Mouse (Mus musculus): ENCODE measurements around the gene 1700034I23Rik. TPM values are rescaled to one million over a fixed set of nuclear protein-coding genes. Genes with fewer than 3 reads are reported as not detected.
"Not testable (repeated sequence)": the region's sequence is repeated elsewhere in the genome, so short reads cannot be mapped to it uniquely, and the experiment has no call there.

The 1700034I23Rik gene
- polyA plus RNA-seq, 1 experiment from 2014 or later, result not detected

- not testable (repeated sequence) for H3K27ac ChIP-seq (replicated peaks; ENCODE audit: low read depth, low read length); H3K27me3 ChIP-seq (ENCODE audit: control insufficient read depth, insufficient read depth, low read length); H3K9me3 ChIP-seq (replicated peaks; ENCODE audit: control insufficient read depth, low read length); H3K4me1 ChIP-seq (ENCODE audit: control insufficient read depth, insufficient read depth, low read length); H3K36me3 ChIP-seq (replicated peaks; ENCODE audit: control insufficient read depth, insufficient read depth, low read depth, low read length); DNase-seq (ENCODE audit: low spot score); ATAC-seq (replicated peaks; ENCODE audit: insufficient number of reproducible peaks, low FRiP score, low TSS enrichment, low read depth)
- peak overlapping the region; percentile 68 for H3K4me2 ChIP-seq (ENCODE audit: low read depth, low read length)
- H3K4me3 ChIP-seq (ENCODE audit: low read depth, low read length), result peak overlapping the region; percentile 45
- WGBS, result 1% methylated on average over 15 of the region's 24 CpGs
- H3K9ac ChIP-seq (replicated peaks; ENCODE audit: low read length), result peak overlapping the region; percentile 51
Measured at GRCm38 (mm10) chr3:40894336-40894735, 8.0 kb downstream of the 1700034I23Rik start.

DNA sequence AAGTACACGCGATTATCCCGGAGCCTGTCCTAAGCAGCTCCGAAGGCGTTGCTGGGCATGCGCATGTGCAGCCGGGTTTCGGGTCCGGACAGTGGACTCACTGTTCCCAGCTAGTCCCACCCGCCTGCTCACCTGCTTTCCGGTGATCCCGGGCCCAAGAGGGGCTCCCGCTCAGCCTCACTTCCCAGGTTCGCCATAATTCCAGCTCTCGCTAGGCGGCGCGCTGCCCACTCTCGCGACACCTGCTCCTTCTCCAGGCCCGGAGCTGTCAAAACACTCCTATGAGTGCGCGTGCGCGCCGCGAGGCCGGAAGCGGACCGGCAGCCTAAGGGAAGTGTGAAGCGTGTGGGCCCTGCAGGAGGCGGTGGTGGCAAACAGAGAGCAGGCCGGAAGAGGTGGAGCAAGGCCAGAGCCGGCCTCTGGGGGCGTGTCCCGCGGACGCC, 8.5 kb downstream of the 1700034I23Rik start:
- Histone ChIP-seq H3K4me2 (ENCODE audit: low read depth, low read length) (peak overlapping the region; percentile 22; the same call in 1 of the 2 replicates), H3K4me3 (ENCODE audit: low read depth, low read length) (peak overlapping the region; percentile 45), H3K9ac (replicated peaks; ENCODE audit: low read length) (peak overlapping the region; percentile 10)
- not testable (repeated sequence) for H3K4me1 ChIP-seq (ENCODE audit: control insufficient read depth, insufficient read depth, low read length); H3K27me3 ChIP-seq (ENCODE audit: control insufficient read depth, insufficient read depth, low read length); H3K27ac ChIP-seq (replicated peaks; ENCODE audit: low read depth, low read length); H3K9me3 ChIP-seq (replicated peaks; ENCODE audit: control insufficient read depth, low read length); H3K36me3 ChIP-seq (replicated peaks; ENCODE audit: control insufficient read depth, insufficient read depth, low read depth, low read length)
- under 1% methylated on average over 34 of the region's 38 CpGs for WGBS
- DNase-seq (ENCODE audit: low spot score), result peak; percentile 94
- ATAC-seq (replicated peaks; ENCODE audit: insufficient number of reproducible peaks, low FRiP score, low TSS enrichment, low read depth), result peak; percentile 100

GRCm38 (mm10) chr3:40853123-40853738, 49.1 kb downstream of the 1700034I23Rik start:
- DNase-seq (ENCODE audit: low spot score); H3K9me3 ChIP-seq (replicated peaks; ENCODE audit: control insufficient read depth, low read length); H3K27ac ChIP-seq (replicated peaks; ENCODE audit: low read depth, low read length); ATAC-seq (replicated peaks; ENCODE audit: insufficient number of reproducible peaks, low FRiP score, low TSS enrichment, low read depth); H3K27me3 ChIP-seq (ENCODE audit: control insufficient read depth, insufficient read depth, low read length); H3K4me3 ChIP-seq (ENCODE audit: low read depth, low read length); H3K36me3 ChIP-seq (replicated peaks; ENCODE audit: control insufficient read depth, insufficient read depth, low read depth, low read length); H3K9ac ChIP-seq (replicated peaks; ENCODE audit: low read length); H3K4me1 ChIP-seq (ENCODE audit: control insufficient read depth, insufficient read depth, low read length); H3K4me2 ChIP-seq (ENCODE audit: low read depth, low read length): not testable (repeated sequence)
- WGBS, result 96% methylated on average over 3 of the region's 3 CpGs

Other genes with a start within 250 kb of the 1700034I23Rik start
- gene Slc25a31, start 193.7 kb downstream of the 1700034I23Rik start, polyA plus RNA-seq (2014; fragmentation: Nextera tagmentation; extraction: Ambion mirVana), result 0.22 and 0.45 TPM in 2 replicates
- 22.7 and 23.6 TPM in 2 replicates for gene Hspa4l, start 158.0 kb downstream of the 1700034I23Rik start, polyA plus RNA-seq (2014; fragmentation: Nextera tagmentation; extraction: Ambion mirVana)
- 80.9 and 87.2 TPM in 2 replicates for gene Plk4, start 102.5 kb downstream of the 1700034I23Rik start, polyA plus RNA-seq (2014; fragmentation: Nextera tagmentation; extraction: Ambion mirVana)
- 6.3 and 7.3 TPM in 2 replicates for gene Mfsd8, start 55.7 kb downstream of the 1700034I23Rik start, polyA plus RNA-seq (2014; fragmentation: Nextera tagmentation; extraction: Ambion mirVana)
- gene Abhd18, start 55.6 kb downstream of the 1700034I23Rik start, polyA plus RNA-seq (2014; fragmentation: Nextera tagmentation; extraction: Ambion mirVana), result 3.0 and 5.1 TPM in 2 replicates
- 1.4 and 1.7 TPM in 2 replicates for gene Larp1b, start 47.3 kb upstream of the 1700034I23Rik start, polyA plus RNA-seq (2014; fragmentation: Nextera tagmentation; extraction: Ambion mirVana)
- gene Pgrmc2, start 180.5 kb upstream of the 1700034I23Rik start, polyA plus RNA-seq (2014; fragmentation: Nextera tagmentation; extraction: Ambion mirVana), result 28.3 and 29.7 TPM in 2 replicates